Mouse (Mus musculus): ENCODE measurements at regions not wholly inside any gene's neighbourhood (a gene's known extent, or its start where the extent isn't known, plus 50 kb on each side); places are given as distances from the start of the nearest gene placed in this dataset.

- DNase-seq (ENCODE audit: low spot score), result no peak
These were observed 196.3 kb upstream of the Atp2b1 start for GRCm38 (mm10) chr10:98717856-98718255.

GRCm38 (mm10) chr10:98718706-98719105, 195.5 kb upstream of the Atp2b1 start:
- DNase-seq (ENCODE audit: low spot score), result no peak

- DNase-seq (ENCODE audit: low spot score), result no peak
These were observed 193.8 kb upstream of the Atp2b1 start for GRCm38 (mm10) chr10:98720256-98721005.

- no peak for DNase-seq (ENCODE audit: low spot score)
These were observed 189.1 kb upstream of the Atp2b1 start for GRCm38 (mm10) chr10:98725110-98725509.

- no peak for DNase-seq (ENCODE audit: low spot score)
These were observed 187.1 kb upstream of the Atp2b1 start for GRCm38 (mm10) chr10:98727130-98727529.

GRCm38 (mm10) chr10:98728396-98729030, 185.7 kb upstream of the Atp2b1 start:
- no peak for DNase-seq (ENCODE audit: low spot score)

- DNase-seq (ENCODE audit: low spot score), result no peak
These were observed 180.1 kb upstream of the Atp2b1 start for GRCm38 (mm10) chr10:98733950-98734585.

- no peak for DNase-seq (ENCODE audit: low spot score)
These were observed 173.6 kb upstream of the Atp2b1 start for GRCm38 (mm10) chr10:98740507-98741147.

- DNase-seq (ENCODE audit: low spot score), result no peak
These were observed 172.8 kb upstream of the Atp2b1 start for GRCm38 (mm10) chr10:98741398-98741797.

GRCm38 (mm10) chr10:98742822-98743605, 171.2 kb upstream of the Atp2b1 start:
- DNase-seq (ENCODE audit: low spot score), result no peak

- DNase-seq (ENCODE audit: low spot score), result peak; percentile 7
These were observed 170.0 kb upstream of the Atp2b1 start for GRCm38 (mm10) chr10:98744246-98744645.

- no peak for DNase-seq (ENCODE audit: low spot score)
These were observed 169.5 kb upstream of the Atp2b1 start for GRCm38 (mm10) chr10:98744662-98745061.

GRCm38 (mm10) chr10:98745409-98745808, 168.8 kb upstream of the Atp2b1 start:
- no peak for DNase-seq (ENCODE audit: low spot score)

- no peak for DNase-seq (ENCODE audit: low spot score)
These were observed 168.3 kb upstream of the Atp2b1 start for GRCm38 (mm10) chr10:98745861-98746260.

GRCm38 (mm10) chr10:98748856-98749583, 165.2 kb upstream of the Atp2b1 start:
- DNase-seq (ENCODE audit: low spot score), result no peak

- DNase-seq (ENCODE audit: low spot score), result no peak
These were observed 164.6 kb upstream of the Atp2b1 start for GRCm38 (mm10) chr10:98749584-98749947.

GRCm38 (mm10) chr10:98751376-98752058, 162.7 kb upstream of the Atp2b1 start:
- DNase-seq (ENCODE audit: low spot score), result no peak

- no peak for DNase-seq (ENCODE audit: low spot score)
These were observed 153.1 kb upstream of the Atp2b1 start for GRCm38 (mm10) chr10:98761080-98761479.

GRCm38 (mm10) chr10:98765786-98766419, 148.3 kb upstream of the Atp2b1 start:
- DNase-seq (ENCODE audit: low spot score), result no peak

- no peak for DNase-seq (ENCODE audit: low spot score)
These were observed 134.4 kb upstream of the Atp2b1 start for GRCm38 (mm10) chr10:98779783-98780182.

Measured in spleen, adult 12 weeks (tissue).